Mouse (Mus musculus) kidney, postnatal 4 days (tissue): ENCODE measurements at regions not wholly inside any gene's neighbourhood (a gene's known extent, or its start where the extent isn't known, plus 50 kb on each side); places are given as distances from the start of the nearest gene placed in this dataset.
"Not testable (repeated sequence)": the region's sequence is repeated elsewhere in the genome, so short reads cannot be mapped to it uniquely, and the experiment has no call there.

Experiments
- DNase-seq, 2 experiments: peaks; one replicate each; pipeline ENCODE4 v3.0.0; 2021; ENCODE audit warnings: mixed read lengths in 2 of 2

GRCm38 (mm10) chr1:35201083-35201879 lies 351.5 kb downstream of the Plekhb2 start:
- DNase-seq: no peak

DNA sequence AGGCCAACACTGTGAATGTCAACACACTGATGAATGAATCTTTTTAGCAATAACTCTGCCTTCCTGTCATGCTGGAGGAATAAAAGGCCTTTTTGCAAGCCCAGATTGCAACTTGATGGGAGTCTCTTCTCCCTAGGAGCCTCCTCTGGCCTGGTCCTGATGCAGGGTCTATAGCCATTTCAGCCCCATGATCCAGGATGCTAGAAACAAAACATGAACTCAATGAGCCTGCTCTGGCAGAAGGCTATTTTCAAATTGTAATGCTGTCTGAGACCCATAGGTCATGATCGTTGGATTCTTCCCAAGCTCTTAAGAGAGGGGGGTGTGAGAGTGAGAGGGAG lies 352.1 kb downstream of the Plekhb2 start:
- no peak for DNase-seq

GRCm38 (mm10) chr1:35202551-35202950 lies 352.8 kb downstream of the Plekhb2 start:
- DNase-seq: no peak

DNA sequence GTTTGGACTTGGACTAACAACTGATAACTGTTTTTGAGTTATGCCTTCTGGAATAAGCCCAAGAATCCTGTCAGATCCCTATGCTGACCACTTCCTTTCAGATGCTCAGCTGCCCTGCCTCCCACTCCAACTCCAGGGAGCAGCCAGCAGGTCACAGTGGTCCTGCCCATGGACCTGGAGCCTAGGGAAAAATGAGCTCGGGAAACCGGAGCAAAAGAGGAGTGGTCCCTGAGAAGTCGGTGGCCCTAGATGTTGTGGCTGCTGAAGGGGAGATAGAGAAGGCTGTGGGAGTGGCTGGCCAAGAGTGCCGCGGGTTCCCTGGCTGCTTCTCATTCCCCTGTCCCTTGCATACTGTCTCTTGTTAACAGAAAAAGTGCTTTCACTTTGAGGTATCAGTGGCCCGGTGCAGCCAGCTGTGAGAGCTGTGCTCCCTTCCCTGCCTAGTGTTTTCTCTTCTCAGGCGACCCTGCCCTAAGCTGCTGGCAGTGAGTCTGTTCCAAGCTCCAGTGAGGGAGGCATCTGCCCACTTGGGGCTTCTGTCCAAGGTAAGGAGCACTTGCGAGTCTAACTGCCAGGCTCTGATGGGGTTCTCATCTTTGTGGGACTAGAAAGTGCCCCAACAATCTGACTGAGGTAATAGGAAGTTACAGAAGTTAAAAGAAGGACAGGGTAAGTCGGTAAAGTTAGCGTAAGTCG lies 357.2 kb downstream of the Plekhb2 start:
- peak; percentile 4 to 9 for DNase-seq

- DNase-seq: no peak
Measured at GRCm38 (mm10) chr1:35212111-35212891, 362.5 kb downstream of the Plekhb2 start.

GRCm38 (mm10) chr1:35213875-35214274 lies 364.1 kb downstream of the Plekhb2 start:
- DNase-seq: no peak

DNA sequence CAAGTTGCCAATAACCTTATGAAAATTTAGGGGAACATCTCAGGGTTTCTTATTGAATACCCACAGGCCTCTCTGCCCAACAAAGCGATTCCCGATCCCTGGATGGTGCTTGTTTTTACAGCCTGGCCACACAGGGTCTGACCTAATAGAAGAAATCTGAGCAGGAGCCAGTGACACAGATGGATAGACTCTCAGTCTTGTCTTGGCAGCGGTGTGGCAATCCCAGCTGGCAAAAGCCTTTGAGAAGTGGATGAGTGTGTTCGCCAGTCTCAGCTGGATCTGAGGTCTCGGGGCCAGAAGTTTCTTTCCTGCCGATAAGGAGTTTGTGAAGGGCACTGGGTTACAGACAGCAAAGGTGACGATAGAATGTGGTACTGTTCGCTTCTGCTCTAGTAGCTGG lies 366.6 kb downstream of the Plekhb2 start:
- DNase-seq: no peak

DNA sequence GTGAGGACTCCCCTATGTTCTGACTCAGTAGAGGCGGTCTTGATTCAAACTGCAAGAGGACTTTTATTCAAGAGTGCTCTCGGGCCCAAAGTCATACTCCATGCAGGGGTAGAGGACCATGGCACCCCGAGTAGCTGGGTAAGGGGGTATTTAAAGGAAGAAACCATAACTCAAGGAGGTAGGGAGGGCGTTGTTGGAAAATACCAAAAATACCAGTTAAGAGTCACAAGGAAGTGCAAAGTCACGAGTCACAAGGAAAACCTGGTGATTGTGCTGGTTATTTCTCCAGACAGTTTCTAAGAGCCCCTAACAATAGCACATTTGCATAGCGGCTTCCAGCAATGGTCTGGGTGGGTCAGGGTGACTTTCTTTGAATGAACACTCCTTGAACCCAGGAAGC lies 370.4 kb downstream of the Plekhb2 start:
- DNase-seq: not testable (repeated sequence)

- DNase-seq: no peak
Measured at GRCm38 (mm10) chr1:35220751-35221150, 371.0 kb downstream of the Plekhb2 start.

GRCm38 (mm10) chr1:35232592-35232991 lies 382.8 kb downstream of the Plekhb2 start:
- no peak for DNase-seq

DNA sequence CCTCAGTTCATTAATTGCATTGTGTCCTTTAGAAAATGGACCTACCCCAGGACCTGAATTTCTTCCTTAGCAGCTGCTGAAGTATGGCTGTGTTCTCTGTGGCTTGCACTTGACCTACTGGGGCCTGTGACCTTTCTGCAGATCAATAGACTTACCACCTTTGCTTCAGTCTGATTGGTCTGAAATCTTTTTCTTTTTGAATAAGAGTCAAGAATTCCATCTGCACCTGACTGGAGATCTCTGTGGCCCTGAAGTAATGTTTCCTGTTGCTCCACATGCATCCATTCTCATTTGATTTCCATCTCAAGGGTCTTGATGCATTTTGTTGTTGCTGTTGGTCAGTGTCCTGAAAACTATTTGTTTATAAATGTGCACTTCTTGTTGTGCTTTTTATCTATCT lies 388.4 kb downstream of the Plekhb2 start:
- no peak for DNase-seq

DNA sequence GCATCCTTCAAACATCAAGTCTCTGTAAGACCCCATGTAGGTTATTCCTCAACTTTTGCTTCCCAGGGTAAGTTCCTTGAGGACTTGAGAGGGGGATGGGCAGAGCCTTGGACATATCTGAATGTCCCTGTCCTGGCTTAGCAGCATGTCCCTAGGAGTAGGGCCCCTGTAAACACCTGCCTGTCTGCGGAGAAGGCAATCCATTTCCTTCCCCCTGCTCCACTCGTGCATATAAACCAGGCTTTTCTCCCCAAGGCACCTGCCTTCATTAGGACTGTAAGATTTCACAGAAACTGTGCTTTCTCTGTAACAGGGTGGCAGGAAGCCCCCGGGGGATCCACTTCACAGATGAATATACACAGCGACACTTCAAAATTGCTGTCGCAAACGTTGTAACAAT lies 393.1 kb downstream of the Plekhb2 start:
- DNase-seq: no peak

- DNase-seq: no peak
Measured at GRCm38 (mm10) chr1:35243339-35243738, 393.6 kb downstream of the Plekhb2 start.

- no peak for DNase-seq
Measured at GRCm38 (mm10) chr1:35265125-35265524, 415.3 kb downstream of the Plekhb2 start.

DNA sequence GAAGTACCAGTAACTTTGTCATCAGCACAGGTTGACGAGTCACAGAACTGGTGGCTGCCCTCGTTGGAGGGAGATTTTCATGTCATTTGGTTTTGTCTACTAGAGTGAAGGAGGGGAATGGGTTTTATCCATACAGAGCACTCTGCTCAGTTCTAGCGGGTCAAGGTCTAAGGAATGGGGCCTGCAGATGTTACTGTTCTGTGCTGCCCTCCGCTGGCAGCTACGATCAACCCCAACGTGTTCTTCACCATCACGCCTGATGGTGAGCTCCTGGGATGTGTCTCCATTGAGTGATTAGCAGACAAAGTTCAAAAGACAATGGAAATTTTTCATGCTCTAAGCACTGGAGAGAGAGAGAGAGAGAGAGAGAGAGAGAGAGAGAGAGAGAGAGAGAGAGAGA lies 416.9 kb downstream of the Plekhb2 start:
- peak; percentile 48 to 59 for DNase-seq

GRCm38 (mm10) chr1:35267883-35268282 lies 418.1 kb downstream of the Plekhb2 start:
- no peak for DNase-seq

DNA sequence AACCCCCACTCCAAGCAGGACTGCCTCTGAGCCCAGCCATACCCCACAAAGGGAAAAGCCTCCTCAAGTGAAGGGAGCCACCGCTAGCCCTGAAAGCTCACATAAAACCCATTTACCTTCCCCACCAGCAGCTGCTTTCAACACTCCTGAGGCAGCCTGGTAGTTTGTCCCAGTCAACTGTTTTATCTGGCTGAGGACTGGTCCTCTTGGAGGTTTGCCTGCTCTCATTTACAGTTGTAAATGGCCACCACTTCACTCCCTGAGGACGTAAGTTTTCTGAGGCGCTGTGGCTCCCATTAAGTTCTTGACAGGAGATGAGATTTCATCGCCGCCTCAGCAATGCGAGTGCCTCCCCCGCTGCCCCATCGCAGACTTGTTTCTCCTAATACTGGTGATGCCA lies 425.2 kb downstream of the Plekhb2 start:
- DNase-seq: no peak
